Mouse (Mus musculus) kidney, postnatal 25 days (tissue): ENCODE results near the gene Btg1.

Experiments used
- DNase-seq, 2 experiments: peaks; one replicate each; pipeline ENCODE4 v3.0.0; 2021; ENCODE audit warnings: mixed read lengths in 2 of 2

The Btg1 gene

DNA sequence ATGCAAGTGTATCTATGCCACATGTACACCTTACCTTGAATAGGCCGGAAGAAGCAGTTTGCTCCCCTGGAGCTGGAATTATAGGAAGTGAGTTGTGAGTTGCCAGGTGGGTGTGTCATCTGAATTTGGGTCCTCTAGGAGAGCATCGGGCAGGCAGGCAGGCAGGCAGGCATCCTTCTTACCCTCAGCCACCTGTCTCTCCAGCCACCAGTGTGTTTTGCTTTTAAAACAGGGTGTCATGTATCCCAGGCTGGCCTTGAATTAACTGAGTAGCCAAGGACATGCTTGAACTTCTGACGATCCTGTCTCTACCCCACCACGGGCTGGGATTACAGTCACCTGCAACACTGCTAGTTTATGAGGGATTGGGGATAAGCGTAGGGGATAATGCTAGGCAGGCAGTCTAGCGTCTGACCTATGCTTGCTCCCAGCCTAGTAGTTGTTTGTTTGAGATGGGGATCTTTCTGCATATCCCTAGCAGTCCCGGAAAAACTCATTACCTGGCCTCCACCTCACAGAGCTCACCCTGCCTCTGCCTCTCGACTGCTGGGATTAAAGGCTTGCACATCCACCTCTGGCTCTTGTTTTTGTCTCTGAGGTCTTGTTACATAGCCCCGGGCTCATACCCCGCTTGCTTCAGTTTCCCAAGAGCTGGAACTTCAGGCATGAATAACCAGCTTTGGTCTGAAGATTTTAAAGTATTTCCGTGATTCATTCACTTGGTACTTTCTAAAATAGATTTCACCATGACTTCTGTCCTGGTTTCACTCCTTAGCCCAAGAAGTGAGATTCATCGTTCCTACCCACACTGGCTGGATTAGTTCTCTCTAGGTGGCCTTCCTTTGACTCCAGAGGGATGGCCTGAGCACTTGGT lies 15.7 kb downstream of the Btg1 start:
- DNase-seq = no peak

GRCm38 (mm10) chr10:96633145-96633516 lies 16.3 kb downstream of the Btg1 start:
- DNase-seq = no peak

GRCm38 (mm10) chr10:96635472-96635871 lies 18.7 kb downstream of the Btg1 start:
- no peak for DNase-seq

- DNase-seq = no peak
These were observed 21.7 kb downstream of the Btg1 start for GRCm38 (mm10) chr10:96638477-96638876.

GRCm38 (mm10) chr10:96642014-96642413 lies 25.2 kb downstream of the Btg1 start:
- no peak for DNase-seq

DNA sequence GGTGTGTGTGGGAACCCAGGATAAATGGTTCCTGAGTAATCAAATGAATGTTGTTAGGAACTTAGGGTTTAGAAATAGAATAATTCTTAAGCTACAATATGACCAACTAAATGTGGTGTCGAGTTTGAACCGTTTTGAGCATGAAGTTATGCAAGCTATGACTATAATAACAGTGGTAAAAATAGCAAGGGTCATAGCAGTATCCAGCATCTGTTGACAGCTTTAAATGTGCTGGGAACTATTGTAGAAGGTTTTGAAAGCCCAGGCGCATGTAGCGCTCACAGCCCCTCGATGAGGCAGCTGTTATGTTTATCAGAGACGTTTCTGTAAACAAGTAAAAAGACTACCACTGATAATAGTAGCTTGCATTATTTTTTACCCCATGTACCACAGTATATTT lies 25.9 kb downstream of the Btg1 start:
- no peak for DNase-seq

- DNase-seq = no peak
These were observed 28.4 kb downstream of the Btg1 start for GRCm38 (mm10) chr10:96645183-96645582.

GRCm38 (mm10) chr10:96646024-96646866 lies 29.4 kb downstream of the Btg1 start:
- DNase-seq = peak; percentile 30 to 52

DNA sequence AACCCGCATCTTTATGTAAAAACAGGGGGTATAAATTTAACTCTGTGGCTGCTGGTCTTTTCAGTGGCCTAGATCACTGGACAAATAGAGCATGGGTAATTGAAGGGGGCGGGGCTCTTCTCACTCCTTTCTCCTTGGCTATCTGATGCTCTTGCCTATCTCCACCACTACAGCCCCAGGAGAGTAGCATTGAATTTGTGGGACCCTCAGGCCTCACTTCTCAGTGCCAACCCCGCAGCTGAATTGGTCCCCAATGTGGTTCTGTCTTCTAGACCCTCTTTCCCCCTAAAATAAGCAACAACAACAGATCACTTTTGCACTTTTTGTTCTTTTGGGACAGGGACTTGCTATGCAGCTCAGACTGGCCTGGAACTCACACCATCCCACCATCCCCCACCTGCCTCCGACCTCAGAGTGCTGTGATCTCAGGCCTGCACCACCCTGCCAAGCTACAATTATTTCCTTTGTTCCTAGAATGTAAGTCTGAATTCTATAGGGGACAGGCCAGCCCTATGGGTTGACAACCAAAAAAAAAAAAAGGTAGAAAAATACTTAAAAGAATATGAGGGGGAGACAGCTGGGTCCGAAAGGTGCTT lies 30.2 kb downstream of the Btg1 start:
- DNase-seq = no peak

- DNase-seq = no peak
These were observed 31.4 kb downstream of the Btg1 start for GRCm38 (mm10) chr10:96648161-96648561.

- DNase-seq = no peak
These were observed 32.7 kb downstream of the Btg1 start for GRCm38 (mm10) chr10:96649524-96649923.

- DNase-seq = no peak
These were observed 35.6 kb downstream of the Btg1 start for GRCm38 (mm10) chr10:96652372-96652771.

GRCm38 (mm10) chr10:96653030-96653429 lies 36.2 kb downstream of the Btg1 start:
- DNase-seq = peak; percentile 67 to 87

GRCm38 (mm10) chr10:96654079-96654478 lies 37.3 kb downstream of the Btg1 start:
- DNase-seq = no peak

- DNase-seq = no peak
These were observed 37.8 kb downstream of the Btg1 start for GRCm38 (mm10) chr10:96654576-96654975.

- no peak for DNase-seq
These were observed 38.3 kb downstream of the Btg1 start for GRCm38 (mm10) chr10:96655066-96655465.

DNA sequence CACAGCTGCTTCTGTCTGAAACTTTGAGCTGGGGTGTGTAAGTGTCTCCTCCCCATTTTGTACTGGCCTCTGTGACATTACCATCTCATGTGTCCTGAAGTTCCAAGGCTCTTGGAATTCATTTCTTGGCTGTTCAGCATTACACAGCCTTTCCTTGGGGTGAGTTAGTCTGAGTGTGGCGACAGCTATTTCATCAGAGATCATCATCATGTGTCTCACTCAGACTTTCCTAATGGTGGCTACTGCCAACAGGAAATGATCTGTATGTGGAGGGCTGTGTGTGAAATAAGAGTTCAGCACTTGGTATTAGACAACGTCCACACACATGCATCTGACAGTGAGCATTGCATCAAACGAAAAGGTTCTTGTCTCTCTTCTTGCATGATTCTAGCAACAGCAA lies 39.4 kb downstream of the Btg1 start:
- DNase-seq = no peak

DNA sequence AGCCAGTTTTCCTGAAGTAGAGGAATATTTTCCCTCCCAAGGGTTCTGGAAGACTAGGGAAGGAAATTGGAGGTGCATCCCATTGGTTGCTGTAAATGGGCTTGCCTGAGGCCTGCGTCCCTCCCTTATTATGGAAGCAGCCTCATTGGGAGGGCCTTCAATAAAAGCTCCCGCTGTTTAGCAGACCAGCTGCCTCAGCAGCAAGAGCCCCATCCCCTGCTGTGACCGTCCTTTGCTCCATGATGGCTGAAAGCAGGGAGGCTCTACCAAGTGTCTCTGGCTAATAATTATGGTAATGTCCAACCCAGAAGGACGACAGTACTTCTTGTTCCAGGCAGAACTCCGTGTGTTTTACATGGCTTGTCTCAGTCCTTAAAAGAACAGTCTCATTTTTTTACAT lies 42.1 kb downstream of the Btg1 start:
- peak; percentile 23 to 79 for DNase-seq

- no peak for DNase-seq
These were observed 43.6 kb downstream of the Btg1 start for GRCm38 (mm10) chr10:96660280-96660985.

GRCm38 (mm10) chr10:96662976-96663375 lies 46.2 kb downstream of the Btg1 start:
- no peak for DNase-seq

GRCm38 (mm10) chr10:96663739-96664430 lies 47.1 kb downstream of the Btg1 start:
- no peak for DNase-seq
